Mouse (Mus musculus) forebrain, postnatal 0 days (tissue): ENCODE results near the gene Gm7534. TPM values are rescaled to one million over a fixed set of nuclear protein-coding genes. Genes with fewer than 3 reads are reported as not detected.
A peak's percentile ranks its signal among the peaks of the same experiment; 100 is the strongest.
"Not testable (repeated sequence)": the region's sequence is repeated elsewhere in the genome, so short reads cannot be mapped to it uniquely, and the experiment has no call there.

Source experiments
- ATAC-seq: fragments of 200-750 bp; cut with Nextera tagmentation; 2 replicates; pipeline ENCODE4 v1.8.0; 2017; ENCODE audit warnings: mild to moderate bottlenecking, moderate library complexity
- DNase-seq: peaks from one replicate; pipeline ENCODE4 v3.0.0-alpha.2; 2015
- H3K27ac ChIP-seq: fragments of 300-500 bp; sonication (generic); 2 replicates; pipeline ENCODE4 v1.5.1; 2014; ENCODE audit warnings: low read depth, mild to moderate bottlenecking, antibody characterized with exemption, low read length, moderate library complexity, mixed read lengths
- H3K27me3 ChIP-seq: fragments of 300-500 bp; sonication (generic); 2 replicates; pipeline ENCODE4 v1.6.1; 2014; ENCODE audit warnings: mild to moderate bottlenecking, low read length, mixed read lengths; ENCODE audit not compliant: insufficient read depth
- H3K36me3 ChIP-seq: fragments of 300-500 bp; sonication (generic); 2 replicates; pipeline ENCODE4 v1.6.1; 2014; ENCODE audit warnings: mild to moderate bottlenecking, moderate library complexity; ENCODE audit not compliant: insufficient read depth
- H3K4me1 ChIP-seq: fragments of 300-500 bp; sonication (generic); 2 replicates; pipeline ENCODE4 v1.6.1; 2014; ENCODE audit warnings: antibody characterized with exemption; ENCODE audit not compliant: insufficient read depth
- H3K4me2 ChIP-seq: fragments of 300-500 bp; sonication (generic); 2 replicates; pipeline ENCODE4 v1.6.1; 2014; ENCODE audit warnings: low read depth, mild to moderate bottlenecking, moderate library complexity
- H3K4me3 ChIP-seq: fragments of 300-500 bp; sonication (generic); 2 replicates; pipeline ENCODE4 v1.5.1; 2014; ENCODE audit warnings: low read depth, low read length, mixed read lengths
- H3K9ac ChIP-seq: fragments of 300-500 bp; sonication (generic); 2 replicates; pipeline ENCODE4 v1.6.1; 2014; ENCODE audit warnings: mild to moderate bottlenecking
- H3K9me3 ChIP-seq: fragments of 300-500 bp; sonication (generic); 2 replicates; pipeline ENCODE4 v1.6.1; 2016; ENCODE audit warnings: low read length
- CTCF ChIP-seq: sonication (generic); IDR thresholded peaks from 2 replicates; pipeline ENCODE4 v1.5.1; 2016; ENCODE audit warnings: antibody characterized with exemption, control low read depth, low read depth
- WGBS: fragments of 180-500 bp; shearing (Covaris S2); extraction: QIAGEN DNeasy Blood & Tissue Kit; methylation state at CpG from one replicate; pipeline ENCODE4 v1.1.7; 2014; 5-methylcytosine and 5-hydroxymethylcytosine counted together
- polyA plus RNA-seq: library from polyadenylated mRNA; unstranded; fragments of >200 nt; fragmentation: Nextera tagmentation; extraction: Ambion mirVana; gene quantifications from 2 replicates; pipeline ENCODE4 v1.2.1, GENCODE M21; 2015
- total RNA-seq: library from RNA; depleted of rRNA; stranded (reverse); fragments of >200 nt; gene quantifications from 2 replicates; pipeline ENCODE4 v1.2.3, GENCODE M21; 2014

The Gm7534 gene
- total and polyA plus RNA-seq, 2 experiments from 2014 or later, result not detected

DNA sequence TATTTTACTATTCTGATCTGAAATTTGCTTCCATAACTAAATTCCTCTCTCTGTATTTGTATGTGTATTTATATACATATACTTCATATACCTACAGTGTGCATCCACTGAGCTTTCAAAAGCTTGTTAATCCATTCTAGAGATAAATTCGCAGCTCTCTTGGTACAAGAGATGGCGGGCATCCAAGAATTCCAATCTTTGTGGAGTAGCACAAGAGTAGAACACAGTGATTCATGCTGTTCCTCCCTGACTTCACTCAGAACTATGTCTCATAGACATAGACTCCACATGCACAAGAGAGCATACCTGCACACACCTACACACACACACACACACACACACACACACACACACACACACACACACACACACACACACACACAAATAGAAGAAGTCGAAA lies 30.4 kb downstream of the Gm7534 start:
- no peak for DNase-seq
- no peak for TF ChIP-seq CTCF
- 67% methylated on average over 3 of the region's 3 CpGs for WGBS

DNA sequence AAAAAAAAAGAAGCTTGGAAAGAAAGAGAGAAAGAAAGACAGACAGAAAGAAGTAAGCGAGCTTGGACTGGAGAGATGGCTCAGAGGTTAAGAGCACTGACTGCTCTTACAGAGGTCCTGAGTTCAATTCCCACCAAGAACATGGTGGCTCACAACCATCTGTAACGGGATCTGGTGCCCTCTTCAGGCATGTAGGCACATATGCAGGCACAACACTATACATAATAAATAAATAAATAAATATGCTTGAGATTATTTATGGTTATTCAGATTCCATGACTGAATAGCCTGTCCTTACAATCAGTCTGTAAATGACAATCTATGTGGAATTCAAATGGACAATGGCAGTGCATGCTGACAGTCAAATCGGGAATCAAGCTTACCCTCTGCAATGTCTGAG lies 35.9 kb downstream of the Gm7534 start:
- no peak overlapping the region for H3K4me2 ChIP-seq
- no peak overlapping the region for H3K9ac ChIP-seq
- ATAC-seq (no peak), DNase-seq (no peak)
- H3K36me3 ChIP-seq, result no peaks in the 10 kb centered on the region
- WGBS, result 93% methylated on average over 3 of the region's 3 CpGs
- H3K4me3 ChIP-seq, result no peak overlapping the region
- no peak overlapping the region for H3K27ac ChIP-seq
- no peaks in the 10 kb centered on the region for H3K27me3 ChIP-seq
- no peaks in the 10 kb centered on the region for H3K9me3 ChIP-seq
- H3K4me1 ChIP-seq, result no peaks in the 10 kb centered on the region
- no peak for TF ChIP-seq CTCF

More for the DNA sequence above, 30.4 kb downstream of the Gm7534 start:
- H3K27ac ChIP-seq, result no peak overlapping the region
- H3K27me3 ChIP-seq, result no peaks in the 10 kb centered on the region
- no peaks in the 10 kb centered on the region for H3K9me3 ChIP-seq
- H3K4me1 ChIP-seq, result no peaks in the 10 kb centered on the region
- ATAC-seq, result no peak
- no peak overlapping the region for H3K4me2 ChIP-seq
- no peak overlapping the region for H3K9ac ChIP-seq
- no peaks in the 10 kb centered on the region for H3K36me3 ChIP-seq
- no peak overlapping the region for H3K4me3 ChIP-seq

DNA sequence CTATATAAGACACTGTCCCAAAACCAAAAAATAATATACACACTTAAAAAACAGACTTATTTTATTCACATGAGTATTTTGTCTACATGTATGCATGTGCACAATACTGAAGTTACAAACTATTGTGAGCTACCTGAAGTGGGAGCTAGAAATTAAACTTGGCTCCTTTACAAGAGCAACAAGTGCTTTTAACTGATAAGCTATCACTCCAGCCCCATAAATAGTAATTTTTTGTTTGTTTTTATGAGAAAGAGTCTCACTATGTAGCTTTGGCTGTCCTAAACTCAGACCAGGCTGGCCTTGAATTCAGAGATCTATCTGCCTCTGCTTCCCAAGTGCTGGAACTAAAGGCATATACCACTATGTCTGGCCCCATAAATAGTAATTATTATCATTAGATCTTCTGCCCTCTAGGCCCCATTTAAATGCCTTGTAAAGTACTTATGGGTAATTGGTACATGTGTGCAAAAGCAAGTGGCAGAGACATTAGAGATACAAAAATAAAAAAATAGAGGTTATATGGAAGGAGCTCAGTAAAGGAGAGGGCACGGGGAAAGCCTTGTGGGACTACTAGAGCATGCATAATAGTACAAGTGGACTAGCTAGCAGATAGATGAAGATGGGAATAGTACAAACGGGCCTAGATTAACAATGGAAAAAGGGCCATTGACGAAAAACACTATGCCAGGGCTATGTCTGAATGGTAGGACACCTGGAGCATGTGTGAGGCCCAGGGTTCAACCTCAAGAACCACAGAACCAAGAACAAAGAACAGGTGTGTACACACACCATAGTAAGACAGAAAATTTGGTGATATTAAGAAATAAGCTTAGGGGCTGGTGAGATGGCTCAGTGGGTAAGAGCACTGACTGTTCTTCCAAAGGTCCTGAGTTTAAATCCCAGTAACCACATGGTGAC lies 37.0 kb downstream of the Gm7534 start:
- no peak for TF ChIP-seq CTCF
- no peaks in the 10 kb centered on the region for H3K36me3 ChIP-seq
- H3K4me1 ChIP-seq, result no peaks in the 10 kb centered on the region
- no peak overlapping the region for H3K9ac ChIP-seq
- no peak for DNase-seq
- H3K9me3 ChIP-seq, result no peaks in the 10 kb centered on the region
- ATAC-seq, result no peak
- H3K27me3 ChIP-seq, result no peaks in the 10 kb centered on the region
- no peak overlapping the region for H3K27ac ChIP-seq
- 85% methylated on average over 3 of the region's 3 CpGs for WGBS
- no peak overlapping the region for H3K4me2 ChIP-seq
- no peak overlapping the region for H3K4me3 ChIP-seq

DNA sequence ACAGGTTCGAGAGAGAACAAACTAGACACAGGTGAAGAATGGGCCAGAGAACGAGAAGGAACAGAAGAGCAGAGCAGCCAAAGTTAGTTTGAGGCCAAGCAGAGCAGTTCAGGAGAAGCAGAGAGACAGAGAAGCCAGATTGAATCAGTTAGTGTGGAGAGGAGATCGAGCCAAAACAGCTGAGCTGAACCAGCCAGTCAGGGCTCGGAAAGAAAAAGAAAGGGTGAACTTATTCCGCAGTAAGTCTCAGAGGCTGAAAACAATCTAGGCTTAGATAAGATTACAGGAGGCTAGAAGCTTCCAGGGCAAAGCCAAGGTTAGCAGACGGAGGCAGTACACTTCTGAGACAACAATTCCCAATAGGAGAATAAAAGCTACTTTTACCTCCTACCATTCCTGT lies 37.8 kb downstream of the Gm7534 start:
- no peaks in the 10 kb centered on the region for H3K9me3 ChIP-seq
- ATAC-seq (no peak), DNase-seq (no peak)
- no peak overlapping the region for H3K27ac ChIP-seq
- WGBS, result 86% methylated on average over 6 of the region's 6 CpGs
- no peak overlapping the region for H3K4me2 ChIP-seq
- no peaks in the 10 kb centered on the region for H3K36me3 ChIP-seq
- no peak for TF ChIP-seq CTCF
- H3K27me3 ChIP-seq, result no peaks in the 10 kb centered on the region
- no peak overlapping the region for H3K9ac ChIP-seq
- H3K4me3 ChIP-seq, result no peak overlapping the region
- H3K4me1 ChIP-seq, result no peaks in the 10 kb centered on the region

DNA sequence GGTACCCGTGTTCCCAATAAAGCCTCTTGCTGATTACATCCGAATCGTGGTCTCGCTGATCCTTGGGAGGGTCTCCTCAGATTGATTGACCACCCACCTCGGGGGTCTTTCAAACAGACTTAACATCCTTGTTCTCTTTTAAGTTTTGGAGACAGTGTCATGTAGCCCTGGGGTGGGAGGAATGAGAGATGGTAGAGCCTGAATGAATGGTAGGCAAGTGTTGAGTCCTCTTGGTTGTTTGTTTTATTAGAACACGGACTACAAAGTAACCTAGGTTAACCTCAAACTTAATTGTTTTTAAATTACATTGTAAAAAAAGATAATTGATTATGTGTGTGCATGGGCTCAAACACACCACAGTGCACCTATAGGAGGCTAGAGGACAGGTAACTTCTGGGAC lies 38.2 kb downstream of the Gm7534 start:
- Histone ChIP-seq H3K9me3 (no peaks in the 10 kb centered on the region), H3K9ac (no peak overlapping the region), H3K4me2 (no peak overlapping the region), H3K27ac (no peak overlapping the region), H3K4me3 (no peak overlapping the region), H3K4me1 (no peaks in the 10 kb centered on the region), H3K27me3 (no peaks in the 10 kb centered on the region), H3K36me3 (no peaks in the 10 kb centered on the region)
- no peak for TF ChIP-seq CTCF
- ATAC-seq (no peak), DNase-seq (no peak)
- 94% methylated on average over 5 of the region's 6 CpGs for WGBS

DNA sequence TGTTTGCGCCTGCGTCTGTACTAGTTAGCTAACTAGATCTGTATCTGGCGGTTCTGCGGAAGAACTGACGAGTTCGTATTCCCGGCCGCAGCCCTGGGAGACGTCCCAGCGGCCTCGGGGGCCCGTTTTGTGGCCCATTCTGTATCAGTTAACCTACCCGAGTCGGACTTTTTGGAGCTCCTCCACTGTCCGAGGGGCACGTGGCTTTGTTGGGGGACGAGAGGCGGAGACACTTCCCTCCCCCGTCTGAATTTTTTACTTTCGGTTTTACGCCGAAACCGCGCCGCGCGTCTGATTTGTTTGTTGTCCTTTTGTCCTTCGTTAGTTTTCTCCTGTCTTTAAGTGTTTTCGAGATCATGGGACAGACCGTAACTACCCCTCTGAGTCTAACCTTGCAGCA lies 42.7 kb downstream of the Gm7534 start:
- WGBS, result 8% methylated on average over 30 of the region's 30 CpGs

DNA sequence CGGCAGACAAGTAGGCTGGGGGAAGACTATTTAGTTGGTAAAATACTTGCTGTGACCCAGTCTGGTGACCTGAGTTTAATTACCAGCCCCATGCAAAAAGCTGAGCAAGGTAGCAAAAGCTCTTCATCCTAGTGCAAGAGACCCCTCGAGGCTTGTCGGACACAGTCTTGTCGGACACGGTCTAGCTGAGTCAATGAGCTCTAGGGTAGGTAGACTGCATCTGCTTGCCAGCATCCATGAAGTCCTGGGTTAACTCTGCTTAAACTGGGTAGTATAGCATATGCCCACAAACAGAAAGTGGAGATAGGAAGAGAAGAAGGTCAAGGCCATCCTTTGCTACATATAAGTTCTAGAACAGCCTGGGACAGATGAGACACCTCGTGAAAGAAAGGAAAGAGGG lies 44.0 kb downstream of the Gm7534 start:
- Histone ChIP-seq H3K9ac (no peak overlapping the region), H3K36me3 (peaks cover 3% of the 10 kb centered on the region), H3K9me3 (no peaks in the 10 kb centered on the region), H3K4me1 (no peaks in the 10 kb centered on the region), H3K4me3 (no peak overlapping the region), H3K4me2 (no peak overlapping the region), H3K27ac (no peak overlapping the region), H3K27me3 (no peaks in the 10 kb centered on the region)
- no peak for ATAC-seq
- no peak for DNase-seq
- 86% methylated on average over 6 of the region's 6 CpGs for WGBS
- no peak for TF ChIP-seq CTCF

More for the DNA sequence above, 42.7 kb downstream of the Gm7534 start:
- H3K36me3 ChIP-seq, ATAC-seq, H3K27me3 ChIP-seq, H3K4me1 ChIP-seq, H3K9me3 ChIP-seq, H3K9ac ChIP-seq, H3K27ac ChIP-seq: not testable (repeated sequence)
- Histone ChIP-seq H3K4me2 (peak overlapping the region; percentile 50), H3K4me3 (peak overlapping the region; percentile 40)
- DNase-seq, result peak; percentile 46
